Comparison of ENCODE assay signal across 7 mouse cellular contexts in genomic region chr1:75445141-75445701, GRCm38 (mm10). TPM values are rescaled to one million over a fixed set of nuclear protein-coding genes. Genes with fewer than 3 reads are reported as not detected.
DNase-seq lines count a peak whose midpoint lies in the region; ATAC-seq lines count a peak whose summit lies in the region.

No protein-coding gene starts in this region.

- H3K27me3 ChIP-seq in lung, embryonic 15.5 days = peaks cover 57% of the 10 kb centered on the region
- H3K27me3 ChIP-seq in forebrain, embryonic 13.5 days = peaks cover 56% of the 10 kb centered on the region
- peaks cover 73% of the 10 kb centered on the region for H3K27me3 ChIP-seq in limb, embryonic 13.5 days

- peaks cover 71% of the 10 kb centered on the region for H3K4me1 ChIP-seq in lung, embryonic 15.5 days
- H3K4me1 ChIP-seq in forebrain, embryonic 13.5 days = peaks cover 83% of the 10 kb centered on the region
- H3K4me1 ChIP-seq in limb, embryonic 13.5 days = peaks cover 59% of the 10 kb centered on the region

- no peaks in the 10 kb centered on the region for H3K9me3 ChIP-seq in lung, embryonic 15.5 days
- H3K9me3 ChIP-seq in forebrain, embryonic 13.5 days (replicated peaks) = no peaks in the 10 kb centered on the region
- H3K9me3 ChIP-seq in limb, embryonic 13.5 days = no peaks in the 10 kb centered on the region

- no peak overlapping the region for H3K27ac ChIP-seq in lung, embryonic 15.5 days
- H3K27ac ChIP-seq in forebrain, embryonic 13.5 days = peak overlapping the region; percentile 31; the same call in 1 of the 2 replicates
- no peak overlapping the region for H3K27ac ChIP-seq in limb, embryonic 13.5 days

- H3K9ac ChIP-seq in lung, embryonic 15.5 days = no peak overlapping the region
- H3K9ac ChIP-seq in forebrain, embryonic 13.5 days = no peak overlapping the region
- no peak overlapping the region for H3K9ac ChIP-seq in limb, embryonic 13.5 days

- 10% methylated on average over 9 of the region's 9 CpGs for WGBS in lung, embryonic 15.5 days
- 17% methylated on average over 9 of the region's 9 CpGs for WGBS in forebrain, embryonic 13.5 days
- WGBS in limb, embryonic 13.5 days = 6% methylated on average over 9 of the region's 9 CpGs

- peak overlapping the region; percentile 33 for H3K4me2 ChIP-seq in lung, embryonic 15.5 days
- peak overlapping the region; percentile 46 for H3K4me2 ChIP-seq in forebrain, embryonic 13.5 days
- peak overlapping the region; percentile 51; the same call in 1 of the 2 replicates for H3K4me2 ChIP-seq in limb, embryonic 13.5 days (replicated peaks)

- H3K4me3 ChIP-seq in lung, embryonic 15.5 days = no peak overlapping the region
- H3K4me3 ChIP-seq in forebrain, embryonic 13.5 days = no peak overlapping the region
- H3K4me3 ChIP-seq in limb, embryonic 13.5 days = no peak overlapping the region

- DNase-seq in lung, adult 18-20 months = no peak
- DNase-seq in right cerebral cortex, postnatal 25 days = peak; percentile 43
- DNase-seq in adrenal gland, postnatal 36 days = no peak
- DNase-seq in kidney, adult 11 months = no peak

- no peaks in the 10 kb centered on the region for H3K36me3 ChIP-seq in lung, embryonic 15.5 days
- H3K36me3 ChIP-seq in forebrain, embryonic 13.5 days (ENCODE audit: poor library complexity, severe bottlenecking) = peaks cover 13% of the 10 kb centered on the region
- H3K36me3 ChIP-seq in limb, embryonic 13.5 days = peaks cover 19% of the 10 kb centered on the region

- peak; percentile 21; the same call in 1 of the 2 replicates for ATAC-seq in lung, embryonic 15.5 days (ENCODE audit: borderline replicate concordance, extremely low read depth, low FRiP score, low TSS enrichment)
- ATAC-seq in forebrain, embryonic 13.5 days = peak; percentile 11
- ATAC-seq in limb, embryonic 13.5 days (ENCODE audit: low FRiP score, low read depth) = no peak

RNA-seq across cellular contexts. Expression of gene Asic4, which starts 5.0 kb away (rescaled TPM):
- polyA plus RNA-seq in lung, embryonic 15.5 days (2015; fragmentation: Nextera tagmentation; extraction: Ambion mirVana) = 0.26 and 0.30 TPM in 2 replicates
- 4.0 and 5.4 TPM in 2 replicates for polyA plus RNA-seq in forebrain, embryonic 13.5 days (2015; fragmentation: Nextera tagmentation; extraction: Ambion mirVana)
- polyA plus RNA-seq in limb, embryonic 13.5 days (2015; fragmentation: Nextera tagmentation; extraction: Ambion mirVana) = 0.65 and 0.80 TPM in 2 replicates
- total RNA-seq in adrenal gland, postnatal 36 days (2021) = 1 to 10 TPM; 3.1 to 4.8 TPM

RNA-seq across cellular contexts. Expression of gene Gmppa, which starts 9.5 kb away (rescaled TPM):
- 80.3 and 88.5 TPM in 2 replicates for polyA plus RNA-seq in lung, embryonic 15.5 days (2015; fragmentation: Nextera tagmentation; extraction: Ambion mirVana)
- polyA plus RNA-seq in forebrain, embryonic 13.5 days (2015; fragmentation: Nextera tagmentation; extraction: Ambion mirVana) = 53.7 and 62.7 TPM in 2 replicates
- 70.1 and 71.8 TPM in 2 replicates for polyA plus RNA-seq in limb, embryonic 13.5 days (2015; fragmentation: Nextera tagmentation; extraction: Ambion mirVana)
- total RNA-seq in adrenal gland, postnatal 36 days (2021) = 10 to 100 TPM; 58.7 to 72.1 TPM

RNA-seq across cellular contexts. Expression of gene Chpf, which starts 33.9 kb away (rescaled TPM):
- 29.5 and 31.1 TPM in 2 replicates for polyA plus RNA-seq in lung, embryonic 15.5 days (2015; fragmentation: Nextera tagmentation; extraction: Ambion mirVana)
- 16.9 and 18.6 TPM in 2 replicates for polyA plus RNA-seq in forebrain, embryonic 13.5 days (2015; fragmentation: Nextera tagmentation; extraction: Ambion mirVana)
- 37.5 and 37.7 TPM in 2 replicates for polyA plus RNA-seq in limb, embryonic 13.5 days (2015; fragmentation: Nextera tagmentation; extraction: Ambion mirVana)
- 10 to 100 TPM; 55.3 to 63.1 TPM for total RNA-seq in adrenal gland, postnatal 36 days (2021)

RNA-seq across cellular contexts. Expression of gene Tmem198, which starts 34.1 kb away (rescaled TPM):
- 0.65 and 0.82 TPM in 2 replicates for polyA plus RNA-seq in lung, embryonic 15.5 days (2015; fragmentation: Nextera tagmentation; extraction: Ambion mirVana)
- 34.0 and 35.5 TPM in 2 replicates for polyA plus RNA-seq in forebrain, embryonic 13.5 days (2015; fragmentation: Nextera tagmentation; extraction: Ambion mirVana)
- polyA plus RNA-seq in limb, embryonic 13.5 days (2015; fragmentation: Nextera tagmentation; extraction: Ambion mirVana) = 0.83 and 0.97 TPM in 2 replicates
- 1 to 10 TPM; 2.6 to 4.1 TPM for total RNA-seq in adrenal gland, postnatal 36 days (2021)
